Mouse (Mus musculus): ENCODE results near the gene Arid1b.

- TF ChIP-seq CTCF (IDR thresholded peaks at IDR 0.05; ENCODE audit: control insufficient read depth, insufficient read depth, insufficient read length) (no peak), USF1 (IDR thresholded peaks at IDR 0.05; ENCODE audit: low read depth) (no peak), CEBPB (IDR thresholded peaks at IDR 0.05; ENCODE audit: low read depth) (no peak), MAX (IDR thresholded peaks at IDR 0.05) (no peak)
Measured at GRCm38 (mm10) chr17:5097545-5098475, 103.7 kb downstream of the Arid1b start.
